Mouse (Mus musculus): ENCODE results near the gene Cemip.
"Not testable (repeated sequence)": the region's sequence is repeated elsewhere in the genome, so short reads cannot be mapped to it uniquely, and the experiment has no call there.

Cemip gene

GRCm38 (mm10) chr7:83952511-83952910, 133.8 kb downstream of the Cemip start:
- no peak for DNase-seq

- no peak for DNase-seq
Measured at GRCm38 (mm10) chr7:83951327-83951726, 135.0 kb downstream of the Cemip start.

DNA sequence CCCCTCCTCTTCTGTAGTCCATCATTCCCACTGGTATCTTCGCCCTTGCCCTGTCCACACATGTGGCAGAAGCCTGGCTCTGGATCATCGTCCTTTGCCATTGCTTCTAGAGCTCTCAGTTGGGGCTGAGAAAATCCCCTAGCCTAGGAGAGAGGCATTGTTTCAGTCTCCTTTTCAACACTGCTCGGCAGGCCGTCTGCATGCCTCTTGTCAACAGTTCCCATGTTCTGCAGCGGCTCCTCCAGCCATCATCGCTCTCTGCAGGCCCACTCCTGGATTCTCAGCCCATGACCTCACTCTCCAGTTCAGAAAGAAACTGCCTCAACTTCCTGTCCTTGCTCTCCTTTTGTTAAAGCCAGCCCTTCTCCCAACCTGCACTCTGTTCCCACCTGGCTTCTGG, 136.6 kb downstream of the Cemip start:
- no peak for DNase-seq

DNA sequence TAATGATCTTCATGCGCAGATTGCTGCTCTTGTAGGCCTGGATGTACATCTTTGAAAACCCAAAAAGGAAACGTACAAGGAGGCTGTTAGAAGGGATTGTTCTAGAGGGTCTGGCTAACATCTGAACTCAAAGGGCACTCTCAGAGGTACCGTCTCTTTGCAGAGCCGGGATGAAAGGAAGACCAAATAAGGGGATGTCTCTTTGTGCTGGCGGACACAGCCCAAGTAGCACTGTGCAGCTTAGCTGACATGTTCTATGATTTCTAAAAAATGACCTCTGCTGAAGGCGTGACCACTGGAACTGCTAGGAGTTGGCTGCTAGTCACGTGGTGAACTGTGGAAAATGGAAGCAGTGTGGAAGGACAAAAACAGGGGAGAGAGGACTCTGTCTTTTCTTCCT, 137.6 kb downstream of the Cemip start:
- DNase-seq: no peak

DNA sequence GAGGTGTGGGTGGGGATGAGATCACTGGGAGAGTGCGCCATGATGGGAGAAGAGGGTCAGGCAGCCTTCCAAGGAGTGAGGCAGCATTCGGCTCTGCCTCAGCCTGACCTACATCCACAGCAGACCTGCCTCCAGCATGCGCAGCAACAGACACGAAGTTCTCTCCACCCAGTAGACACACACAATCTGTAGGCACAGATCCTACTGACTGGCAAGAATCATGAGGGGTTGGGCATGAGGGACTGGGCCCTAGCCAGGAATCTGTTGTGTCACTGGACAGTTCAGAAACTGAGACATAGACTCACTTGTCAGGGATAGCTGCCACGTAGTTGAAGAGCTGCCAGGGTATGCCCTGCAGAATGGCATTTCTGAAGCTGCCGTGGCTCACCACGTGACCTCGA, 144.6 kb downstream of the Cemip start:
- peak; percentile 61 for DNase-seq

GRCm38 (mm10) chr7:83940136-83940535, 146.2 kb downstream of the Cemip start:
- no peak for DNase-seq

- no peak for DNase-seq
Measured at GRCm38 (mm10) chr7:83939017-83939721, 147.1 kb downstream of the Cemip start.

DNA sequence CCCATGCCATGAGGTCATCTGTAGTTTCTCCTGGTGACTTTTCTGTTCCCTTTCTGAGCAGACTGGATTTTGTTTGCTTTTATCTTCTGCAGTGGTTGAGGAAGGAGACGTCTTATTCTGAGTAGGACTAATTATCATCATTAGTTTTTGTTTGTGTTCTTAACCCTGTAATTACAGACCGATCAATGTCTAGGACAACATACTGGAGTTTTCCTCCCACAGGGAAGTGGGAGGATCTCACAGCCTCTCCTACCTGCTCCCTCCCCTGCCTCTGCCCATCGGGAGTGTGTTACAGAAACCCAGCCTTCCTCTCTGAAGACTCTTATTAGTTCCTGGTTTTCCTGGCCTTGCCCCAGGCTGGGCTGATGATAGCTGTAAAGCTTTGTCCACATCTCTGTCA, 164.7 kb downstream of the Cemip start:
- no peak for DNase-seq

GRCm38 (mm10) chr7:83920241-83920640, 166.1 kb downstream of the Cemip start:
- no peak for DNase-seq

GRCm38 (mm10) chr7:83914566-83914965, 171.7 kb downstream of the Cemip start:
- DNase-seq: peak; percentile 55

DNA sequence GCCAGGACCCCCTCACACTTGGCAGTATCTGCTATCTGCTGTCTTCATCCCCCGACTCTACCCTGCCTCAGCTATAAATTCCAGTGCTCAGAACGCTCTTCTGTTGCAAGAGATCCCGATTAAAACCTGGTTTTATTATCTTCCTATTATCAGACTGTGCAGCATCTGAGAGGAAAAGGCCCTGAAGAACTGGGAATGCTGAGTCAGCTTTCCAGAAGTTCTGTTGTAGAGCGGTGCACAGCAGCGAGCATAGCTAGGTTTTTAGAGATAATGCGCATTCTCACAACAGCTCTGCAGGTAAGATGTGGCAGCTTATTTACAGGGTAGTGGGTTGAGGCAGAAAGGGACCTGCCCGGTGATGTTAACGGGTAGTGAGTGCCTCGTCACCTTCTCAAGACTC, 172.3 kb downstream of the Cemip start:
- no peak for DNase-seq

GRCm38 (mm10) chr7:83913405-83913932, 172.8 kb downstream of the Cemip start:
- no peak for DNase-seq

DNA sequence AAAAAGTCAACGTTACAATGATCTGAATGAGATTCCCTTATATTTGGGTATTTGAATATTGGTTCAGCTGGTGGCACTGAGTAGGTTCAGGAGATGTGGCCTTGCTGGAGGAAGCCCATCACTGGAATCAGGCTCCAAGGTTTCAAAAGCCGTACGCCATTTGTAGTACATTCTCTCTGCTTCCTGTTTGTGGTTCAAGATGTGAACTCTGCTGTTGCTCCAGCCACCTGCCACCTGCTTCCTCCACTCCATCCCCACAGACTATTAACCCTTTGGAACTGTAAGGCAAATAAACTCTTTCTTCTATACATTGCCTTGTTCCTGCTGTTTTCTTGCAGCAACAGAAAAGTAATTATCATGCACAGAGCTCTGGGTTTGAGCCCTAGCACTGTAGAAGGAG, 174.4 kb downstream of the Cemip start:
- DNase-seq: no peak

DNA sequence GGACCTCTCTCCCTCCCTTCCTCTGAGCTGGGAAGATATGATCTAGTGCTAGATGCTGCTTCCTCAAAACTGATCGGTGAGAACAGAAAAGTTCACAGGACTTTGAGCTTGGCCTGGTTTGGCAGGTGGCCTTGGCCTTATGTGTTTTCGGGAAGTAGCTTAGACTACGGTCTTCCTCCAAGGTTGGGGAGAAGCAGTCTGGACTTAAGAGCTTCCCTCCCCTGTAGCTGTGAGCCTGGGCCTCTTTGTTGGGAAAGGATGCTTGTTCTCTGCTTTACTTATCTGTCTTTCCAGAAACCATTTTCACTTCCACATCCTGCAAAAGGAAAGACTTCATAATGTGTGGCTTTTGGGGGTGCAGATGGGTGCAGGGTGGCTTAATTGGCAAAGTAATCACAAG, 181.5 kb downstream of the Cemip start:
- no peak for DNase-seq

- no peak for DNase-seq
Measured at GRCm38 (mm10) chr7:83902296-83903145, 183.8 kb downstream of the Cemip start.

DNA sequence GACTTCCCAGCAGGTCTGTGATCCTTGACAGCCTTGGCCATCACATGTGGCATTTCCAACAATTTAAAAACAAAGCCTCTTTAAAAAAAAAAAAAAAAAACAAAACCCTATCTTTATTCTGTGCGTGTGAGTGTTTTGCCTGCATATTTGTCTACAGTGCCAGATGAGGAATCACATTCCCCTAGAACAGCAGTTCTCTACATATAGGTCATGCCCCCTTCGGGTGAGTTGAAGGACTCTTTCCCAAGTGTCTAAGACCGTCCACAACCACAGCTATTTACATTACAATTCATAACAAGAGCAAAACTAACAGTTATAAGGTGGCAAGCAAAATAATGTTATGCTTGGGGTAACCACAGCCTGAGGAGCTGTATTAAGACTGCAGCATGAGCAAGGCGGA, 184.9 kb downstream of the Cemip start:
- no peak for DNase-seq

- no peak for DNase-seq
Measured at GRCm38 (mm10) chr7:83900519-83900918, 185.8 kb downstream of the Cemip start.

DNA sequence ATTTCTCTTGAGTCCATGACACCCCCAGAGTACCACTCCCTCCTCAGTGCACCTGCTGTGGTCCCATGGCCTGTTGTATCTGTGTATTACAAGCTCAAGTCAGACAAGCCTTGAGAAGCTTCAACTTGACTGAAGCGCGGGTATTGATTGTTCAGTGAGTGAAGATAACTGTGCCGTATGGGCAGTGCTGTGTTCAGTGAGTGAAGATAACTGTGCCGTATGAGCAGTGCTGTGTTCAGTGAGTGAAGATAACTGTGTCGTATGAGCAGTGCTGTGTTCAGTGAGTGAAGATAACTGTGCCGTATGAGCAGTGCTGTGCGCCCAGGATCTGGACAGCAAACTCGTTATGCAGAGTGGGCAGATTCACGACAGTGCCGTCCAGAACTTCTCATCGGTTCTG, 188.0 kb downstream of the Cemip start:
- DNase-seq: no peak

DNA sequence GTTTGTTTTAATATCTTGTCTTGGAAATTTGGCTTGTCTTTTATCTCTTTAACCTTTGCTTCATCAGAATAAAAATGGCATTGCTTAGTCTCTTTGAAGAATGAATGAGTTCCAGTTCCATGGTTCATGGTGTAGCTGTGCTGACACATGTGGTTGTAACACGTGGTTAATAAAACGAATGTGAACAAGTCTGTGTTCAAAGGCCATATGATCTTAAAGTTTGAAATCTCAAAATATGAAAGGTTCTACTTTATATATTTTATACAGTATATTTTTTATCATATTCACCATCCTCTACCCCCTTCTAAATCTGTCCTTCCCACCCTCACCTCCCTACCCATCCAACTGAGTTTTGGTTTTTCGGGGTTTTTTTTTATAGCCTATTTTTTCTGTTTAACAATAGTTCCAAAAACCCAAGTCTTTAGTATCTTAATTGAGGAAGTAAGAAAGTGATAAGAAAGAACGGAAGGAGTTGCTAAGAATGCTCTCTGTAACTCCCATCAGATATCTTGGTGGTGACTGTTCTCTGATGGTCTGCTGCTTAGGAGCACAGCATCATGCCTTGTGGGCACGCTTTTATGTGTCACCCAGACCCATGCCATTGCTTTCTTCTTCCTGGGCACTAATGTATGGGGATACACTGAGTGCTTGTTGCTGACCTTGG, 190.1 kb downstream of the Cemip start:
- DNase-seq: no peak

DNA sequence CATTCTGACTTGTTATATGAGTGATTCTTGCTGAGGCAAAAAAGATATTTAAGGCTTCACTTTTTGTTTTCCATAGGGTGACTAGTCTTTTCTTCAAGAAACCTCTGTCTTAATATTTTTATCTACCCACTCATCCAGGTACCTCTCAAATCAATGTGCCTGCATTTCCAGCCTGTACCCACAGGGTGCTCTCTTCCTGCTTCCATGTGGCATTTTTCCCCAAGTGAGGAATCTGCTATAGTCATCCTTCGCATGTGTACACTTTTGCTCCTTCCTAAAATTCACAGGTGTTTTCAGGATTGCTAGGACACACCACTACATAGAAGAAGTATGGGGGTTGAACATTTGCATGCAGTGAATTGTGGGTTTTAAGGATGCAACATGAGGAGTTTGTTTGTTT, 192.0 kb downstream of the Cemip start:
- no peak for DNase-seq

DNA sequence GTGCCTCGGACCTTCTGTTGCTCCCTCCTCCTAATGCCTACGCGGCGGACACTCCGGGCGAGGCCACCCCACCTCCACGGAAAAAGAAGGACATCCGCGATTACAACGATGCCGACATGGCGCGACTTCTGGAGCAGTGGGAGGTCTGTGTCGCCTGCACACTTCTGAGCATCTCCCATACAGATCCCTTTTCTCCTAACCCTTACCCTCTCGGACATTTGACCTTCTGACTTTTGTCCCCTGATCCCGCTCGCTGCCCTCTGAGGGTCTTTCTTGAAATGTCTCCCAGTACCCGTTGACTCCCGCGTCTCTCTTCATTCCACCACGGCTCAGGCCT, 194.0 kb downstream of the Cemip start:
- no peak for DNase-seq

DNA sequence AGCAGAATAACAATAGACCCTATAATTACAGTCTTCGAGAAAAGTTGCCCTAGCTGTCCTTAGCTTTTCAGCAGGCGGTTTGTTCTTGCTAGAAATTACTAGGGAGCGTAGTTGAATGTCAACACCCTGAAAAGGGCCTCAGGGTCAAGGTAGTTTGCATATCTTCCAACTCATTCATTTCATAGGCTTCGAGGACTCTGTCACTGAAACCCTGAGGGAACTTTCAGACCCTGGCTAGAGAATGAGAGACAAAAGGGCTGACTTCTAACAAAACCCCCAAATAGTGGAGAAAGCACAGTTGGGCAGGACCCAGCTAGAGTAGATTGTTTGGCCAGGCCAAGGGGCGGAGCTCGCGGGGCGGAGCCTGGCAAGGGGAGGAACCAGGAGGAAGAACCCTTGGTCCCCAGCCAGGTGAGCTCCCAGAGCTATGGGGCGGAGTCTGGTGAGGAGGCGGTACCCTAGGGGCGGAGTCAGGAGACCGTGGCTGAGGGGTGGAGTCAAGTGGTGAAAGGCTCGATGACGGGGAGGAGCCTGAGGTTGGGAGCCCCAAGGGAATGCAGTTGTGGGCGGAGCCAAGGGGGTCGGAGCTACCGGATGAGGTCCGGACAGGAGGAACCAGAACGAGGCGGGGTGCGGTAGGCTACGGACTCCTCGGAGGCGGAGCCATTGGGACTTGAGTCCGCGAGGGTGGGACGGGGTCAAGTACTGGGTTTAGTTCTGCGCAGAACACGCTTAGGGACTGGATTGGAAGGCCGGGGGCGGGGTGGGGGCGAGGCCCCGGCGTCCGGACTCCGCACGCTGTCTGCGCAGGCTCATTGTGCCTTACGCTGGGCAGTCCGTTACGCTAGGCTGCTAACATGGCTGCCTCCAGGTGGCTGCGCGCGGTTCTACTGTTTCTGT, 194.6 kb downstream of the Cemip start:
- DNase-seq: peak; percentile 99

DNA sequence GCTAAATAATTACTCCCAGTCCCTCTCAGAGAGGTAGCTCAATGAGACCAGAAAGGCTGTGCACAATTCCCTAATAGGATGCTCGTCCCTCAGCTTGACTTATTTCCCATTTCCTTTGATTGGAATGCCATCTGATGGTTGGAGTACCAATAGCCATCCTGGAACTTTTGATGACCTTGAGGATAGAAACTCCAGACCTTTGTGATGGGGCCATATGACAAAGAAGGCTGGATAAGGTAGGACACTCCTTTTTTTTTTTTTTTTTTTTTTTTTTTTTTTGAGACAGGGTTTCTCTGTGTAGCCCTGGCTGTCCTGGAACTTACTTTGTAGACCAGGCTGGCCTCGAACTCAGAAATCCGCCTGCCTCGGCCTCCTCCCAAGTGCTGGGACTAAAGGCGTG, 196.4 kb downstream of the Cemip start:
- DNase-seq: not testable (repeated sequence)
